Mouse (Mus musculus) T-helper 17 cell (primary cell): Measurements from ENCODE around the gene Ube2c.

Experiments
- in situ Hi-C, 2 experiments: fragments of 300-600 bp; cut with MboI, MseI; formaldehyde crosslinking; loops; 1 replicate in 1 of 2; 2 replicates in 1 of 2; pipeline ENCODE4 v1.15.1; 2025; ENCODE audit warnings: high pct_unique_total_duplicates in 2 of 2

Ube2c gene

GRCm38 (mm10) chr2:164769258-164770037, at the start of gene Ube2c:
TSS of gene Ube2c (plus strand) at chr2:164769898.
- in situ Hi-C loops = loop anchor here in 1 of 2 experiments (25.0 kb wide), 1 partner anchor 682 kb away; no protein-coding TSS in a partner anchor

DNA sequence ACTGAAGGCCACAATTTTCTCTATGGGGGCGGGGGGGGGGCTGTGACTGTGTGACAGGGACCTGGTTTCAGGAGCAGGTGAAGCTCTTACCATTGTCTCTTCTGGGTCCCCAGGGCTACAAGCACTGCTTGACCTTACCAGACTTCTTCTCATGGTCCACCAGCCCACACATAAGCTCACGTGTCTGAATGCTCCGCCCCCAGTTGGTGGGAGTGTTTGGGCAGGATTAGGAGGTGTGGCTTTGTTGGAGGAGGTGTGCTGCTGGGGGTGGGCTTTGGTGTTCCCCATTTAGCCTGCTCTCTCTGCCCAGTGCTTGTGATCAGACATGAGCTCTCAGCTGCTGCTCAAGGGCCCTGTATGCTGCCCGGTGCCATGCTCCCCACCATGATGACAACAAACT, 46.4 kb upstream of the Ube2c start:
- in situ Hi-C loops = loop anchor here in 1 of 2 experiments (5.0 kb wide), 1 partner anchor 131 kb away; the partner anchor contains the start of gene Eppin

- in situ Hi-C loops = loop anchor here in 1 of 2 experiments (5.0 kb wide), 1 partner anchor 49 kb away; no protein-coding TSS in a partner anchor
Observed at GRCm38 (mm10) chr2:164725895-164726619, 43.6 kb upstream of the Ube2c start.

DNA sequence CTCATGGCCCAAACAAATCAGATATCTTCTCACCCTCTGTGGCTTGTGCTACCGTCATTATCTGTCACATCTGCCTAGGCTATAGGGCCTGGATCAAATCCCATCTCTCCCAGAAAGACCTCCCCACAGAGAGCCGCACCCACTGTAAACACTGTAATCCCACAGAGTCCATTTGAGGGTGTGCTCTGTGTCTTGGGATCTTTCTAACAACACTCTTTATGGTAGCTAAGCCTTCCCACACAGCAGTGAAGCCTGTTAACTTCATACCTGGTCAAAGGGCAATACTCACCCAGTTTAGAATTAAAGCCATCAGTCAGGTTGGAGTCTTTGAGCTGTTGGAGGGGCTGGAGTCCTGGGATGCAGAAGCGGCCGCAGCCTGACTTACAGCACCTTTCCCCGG, 38.0 kb upstream of the Ube2c start:
- in situ Hi-C loops = no loop called here

- in situ Hi-C loops = no loop called here
Observed at GRCm38 (mm10) chr2:164733259-164733658, 36.4 kb upstream of the Ube2c start.

GRCm38 (mm10) chr2:164734839-164735238, 34.9 kb upstream of the Ube2c start:
- in situ Hi-C loops = no loop called here

GRCm38 (mm10) chr2:164735446-164735845, 34.3 kb upstream of the Ube2c start:
- in situ Hi-C loops = no loop called here

DNA sequence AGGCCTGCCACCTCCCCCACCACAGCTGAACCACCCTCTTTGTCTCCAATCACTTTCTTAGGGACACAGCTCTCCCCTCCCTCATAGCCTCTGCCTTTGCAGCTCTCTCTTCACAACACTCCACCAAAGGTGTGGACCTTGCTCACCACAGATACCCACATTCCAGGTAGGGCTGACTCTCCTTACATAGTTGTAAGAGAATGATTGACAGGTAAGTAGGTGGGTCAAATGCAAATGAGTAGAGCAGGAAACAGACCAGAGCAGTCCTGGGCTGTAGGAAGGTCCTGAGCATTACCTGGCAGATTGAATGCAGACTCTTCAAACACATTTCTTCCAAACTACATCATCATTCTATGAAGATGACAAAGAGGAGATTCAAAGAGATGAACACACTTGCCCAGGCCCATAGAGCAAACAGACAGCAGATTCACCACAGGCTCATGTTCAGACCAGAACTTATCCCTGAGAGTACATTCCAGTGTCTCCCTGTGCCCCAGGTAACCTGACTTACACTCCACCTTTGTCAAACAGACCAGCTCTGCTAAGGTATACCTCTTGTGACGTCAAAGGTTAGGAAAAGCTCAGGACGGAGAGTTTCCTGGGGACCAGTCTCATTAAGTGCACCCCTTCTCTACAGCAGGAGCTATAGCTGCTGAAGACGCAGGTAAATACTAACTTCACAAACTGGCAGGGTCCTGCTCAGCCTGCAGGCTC, 32.2 kb upstream of the Ube2c start:
- in situ Hi-C loops = no loop called here

- in situ Hi-C loops = loop anchor here in 1 of 2 experiments (10.0 kb wide), 1 partner anchor 1685 kb away; the partner anchor contains the start of gene Mybl2
Observed at GRCm38 (mm10) chr2:164739876-164740275, 29.8 kb upstream of the Ube2c start.

DNA sequence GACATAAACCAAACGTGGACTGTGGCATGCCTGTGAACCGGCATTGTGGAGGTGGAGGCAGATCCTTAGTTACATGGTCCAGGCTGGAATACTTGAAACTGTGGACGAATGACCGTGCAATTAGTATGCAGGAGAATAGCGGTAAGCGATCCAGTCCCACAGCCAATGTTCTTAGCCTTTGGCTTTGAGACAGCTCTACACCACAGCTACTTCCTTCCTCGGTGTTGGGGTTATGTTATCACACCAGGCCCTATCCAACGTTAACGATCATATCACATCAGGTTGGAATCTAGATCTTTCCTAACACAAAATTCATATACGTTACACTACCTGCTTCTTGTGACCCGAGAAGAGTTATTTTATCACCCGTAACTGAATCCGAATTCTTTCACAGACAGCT, 24.7 kb upstream of the Ube2c start:
- in situ Hi-C loops = loop anchor here in 1 of 2 experiments (10.0 kb wide), 1 partner anchor 1690 kb away; the partner anchor contains the start of gene Mybl2

DNA sequence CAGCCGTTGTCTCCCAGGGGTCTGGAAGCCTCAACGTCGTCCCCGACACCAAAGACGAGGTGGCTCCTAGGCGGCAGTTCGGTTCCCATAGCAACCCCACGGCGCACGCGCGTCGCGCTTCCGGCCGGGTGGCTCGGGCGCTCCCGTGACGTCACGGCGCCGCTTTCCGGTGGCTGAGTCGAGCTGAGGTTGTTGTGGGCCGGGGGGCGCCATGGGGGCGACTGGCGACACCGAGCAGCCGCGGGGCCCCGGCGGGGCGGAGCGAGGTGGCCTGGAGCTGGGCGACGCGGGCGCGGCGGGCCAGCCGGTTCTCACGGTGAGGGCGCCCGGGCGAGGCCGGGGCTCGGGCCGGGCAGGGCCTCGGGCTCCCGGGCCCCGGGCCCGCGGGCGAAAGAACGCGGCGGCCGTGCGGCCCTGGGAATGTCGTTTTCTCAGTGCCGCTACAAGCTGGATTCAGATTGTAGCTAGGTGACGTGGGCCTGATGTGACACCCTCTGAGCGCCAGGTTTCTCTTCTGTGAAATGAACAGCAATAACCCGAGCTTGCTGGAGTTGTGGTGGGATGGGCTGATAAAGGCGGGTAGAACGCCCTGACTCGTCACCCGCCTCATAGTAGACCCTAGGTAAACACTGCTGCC, 23.7 kb upstream of the Ube2c start, which contains the start of the genes Wfdc3 and Dnttip1:
Wfdc3 (minus strand) TSS at position 89 of the 637 bp plus-strand sequence.
Dnttip1 (plus strand) TSS at position 141 of the 637 bp plus-strand sequence.
- in situ Hi-C loops = loop anchor here in 1 of 2 experiments (10.0 kb wide), 1 partner anchor 1691 kb away; the partner anchor contains the start of gene Mybl2

- in situ Hi-C loops = loop anchor here in 1 of 2 experiments (10.0 kb wide), 1 partner anchor 1692 kb away; the partner anchor contains the start of gene Mybl2
Observed at GRCm38 (mm10) chr2:164746693-164747092, 23.0 kb upstream of the Ube2c start.

- in situ Hi-C loops = loop anchor here in 1 of 2 experiments (10.0 kb wide), 1 partner anchor 1693 kb away; the partner anchor contains the start of gene Mybl2
Observed at GRCm38 (mm10) chr2:164748191-164748590, 21.5 kb upstream of the Ube2c start.

DNA sequence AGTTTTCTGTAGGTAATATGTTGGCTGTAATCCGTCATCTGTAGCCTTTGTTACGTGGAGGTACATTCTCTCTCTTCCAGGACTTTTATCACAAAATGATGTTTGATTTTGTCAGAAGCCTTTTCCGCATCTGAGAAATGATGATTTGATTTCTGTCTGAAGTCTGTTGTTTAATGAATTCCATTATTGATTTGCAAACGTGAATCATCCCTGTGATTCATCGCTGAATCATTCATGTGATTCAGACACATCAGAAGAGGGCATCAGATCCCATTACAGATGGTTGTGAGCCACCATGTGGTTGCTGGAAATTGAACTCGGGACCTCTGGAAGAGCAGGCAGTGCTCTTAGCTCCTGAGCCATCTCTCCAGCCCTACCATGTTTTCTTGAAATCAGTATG, 20.7 kb upstream of the Ube2c start:
- in situ Hi-C loops = loop anchor here in 1 of 2 experiments (10.0 kb wide), 1 partner anchor 1694 kb away; the partner anchor contains the start of gene Mybl2

DNA sequence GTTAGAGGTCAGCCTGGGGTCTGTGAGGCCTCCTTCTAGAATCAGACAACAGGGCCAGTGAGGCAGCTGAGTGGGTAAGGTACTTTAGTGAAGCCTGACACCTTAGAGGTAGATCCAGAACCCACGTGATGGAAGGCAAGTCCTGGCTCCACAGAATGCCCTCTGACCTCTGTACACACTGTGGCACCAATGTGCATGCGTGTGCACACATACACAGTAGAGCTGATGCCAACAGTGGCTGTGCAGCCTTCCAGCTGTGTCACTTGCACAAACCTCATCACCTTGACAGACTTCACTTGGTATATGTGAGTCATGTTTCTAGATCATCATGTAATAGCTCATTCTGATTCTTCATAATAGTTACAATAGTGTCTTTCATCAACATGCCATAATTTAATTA, 17.2 kb upstream of the Ube2c start:
- in situ Hi-C loops = loop anchor here in 1 of 2 experiments (25.0 kb wide), 1 partner anchor 665 kb away; no protein-coding TSS in a partner anchor

DNA sequence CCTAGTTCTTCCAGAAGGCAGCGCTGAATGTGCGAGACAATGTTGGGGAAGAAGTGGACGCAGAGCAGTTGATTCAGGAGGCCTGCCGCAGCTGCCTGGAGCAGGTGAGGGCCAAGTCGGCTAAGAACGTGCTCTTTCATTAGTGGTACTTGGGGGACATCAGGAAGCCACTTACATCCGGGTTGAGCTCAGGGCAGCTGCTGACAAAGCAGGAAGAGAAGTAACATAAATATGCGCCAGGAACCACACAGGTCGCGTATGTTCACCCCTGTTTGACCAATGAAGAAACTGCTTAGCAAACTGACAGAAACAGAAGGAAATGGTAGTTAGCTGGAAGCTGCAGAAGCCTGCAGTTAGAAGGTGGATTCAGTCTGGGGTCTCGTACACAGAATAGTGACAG, 15.6 kb upstream of the Ube2c start:
- in situ Hi-C loops = loop anchor here in 1 of 2 experiments (25.0 kb wide), 1 partner anchor 667 kb away; no protein-coding TSS in a partner anchor

DNA sequence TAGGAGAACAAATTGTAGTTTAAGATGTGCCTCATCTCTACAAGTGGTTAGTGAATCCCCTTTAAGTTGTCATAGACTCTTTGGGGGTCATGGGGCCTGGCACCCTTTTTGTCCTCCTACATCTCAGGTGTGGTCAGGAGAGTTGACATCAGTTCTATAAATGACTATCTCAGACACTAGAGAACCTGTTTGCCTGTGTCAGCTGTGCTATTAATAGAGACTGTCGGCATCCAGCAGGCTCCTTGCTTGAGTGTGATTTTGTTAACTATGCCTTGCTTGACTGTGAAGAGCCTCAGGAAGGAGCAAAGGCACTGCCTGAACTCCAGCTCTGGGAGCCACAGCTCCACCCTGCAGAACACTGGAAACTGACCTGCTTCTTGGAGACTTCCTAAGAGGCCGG, 14.9 kb upstream of the Ube2c start:
- in situ Hi-C loops = loop anchor here in 1 of 2 experiments (25.0 kb wide), 1 partner anchor 667 kb away; no protein-coding TSS in a partner anchor

DNA sequence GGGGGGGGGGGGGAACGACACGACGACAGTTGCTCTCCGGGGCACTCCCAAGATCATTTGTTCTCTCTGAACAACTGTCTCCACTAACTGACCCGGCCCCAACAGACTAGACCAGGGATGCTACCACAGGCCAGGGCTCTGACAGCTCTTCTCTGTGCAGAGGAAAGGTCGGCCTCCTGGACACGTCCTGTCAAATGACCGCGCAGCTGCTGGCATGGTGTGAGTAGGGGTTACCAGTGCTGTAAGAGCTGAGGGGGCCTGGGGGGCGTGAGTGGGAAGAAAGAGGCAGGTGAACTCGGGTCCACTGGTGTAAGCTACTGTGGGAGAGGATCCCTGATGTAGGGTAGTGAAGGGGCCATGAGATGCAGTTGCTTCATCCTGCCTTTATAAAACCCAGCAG, 11.9 kb upstream of the Ube2c start:
- in situ Hi-C loops = loop anchor here in 1 of 2 experiments (25.0 kb wide), 1 partner anchor 671 kb away; no protein-coding TSS in a partner anchor

DNA sequence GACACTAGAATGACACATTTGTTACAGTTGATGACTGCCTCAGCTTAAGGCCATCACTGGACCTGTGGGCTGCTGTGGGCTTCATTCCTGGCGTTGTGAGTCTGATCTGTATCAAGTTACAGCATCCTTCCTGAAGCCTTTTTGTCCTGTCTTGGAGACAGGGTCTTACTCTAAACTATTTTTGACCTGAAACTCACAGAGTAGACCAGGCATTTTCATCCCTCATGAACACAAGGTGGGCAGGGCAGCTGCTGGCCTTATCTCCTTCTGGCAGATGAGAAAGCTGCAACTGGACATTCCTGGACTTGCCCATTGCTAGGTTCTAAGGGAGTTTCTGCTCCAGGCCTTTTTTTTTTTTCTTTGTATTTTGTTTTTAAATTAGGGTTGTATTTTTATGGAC, 11.0 kb upstream of the Ube2c start:
- in situ Hi-C loops = loop anchor here in 1 of 2 experiments (25.0 kb wide), 1 partner anchor 671 kb away; no protein-coding TSS in a partner anchor
